Mouse (Mus musculus) neural tube, postnatal 0 days (tissue): ENCODE measurements around the gene Serac1. TPM values are rescaled to one million over a fixed set of nuclear protein-coding genes. Genes with fewer than 3 reads are reported as not detected.

Experiments
- polyA plus RNA-seq: library from polyadenylated mRNA; unstranded; fragments of >200 nt; fragmentation: Nextera tagmentation; extraction: Ambion mirVana; gene quantifications from 2 replicates; pipeline ENCODE4 v1.2.1, GENCODE M21; 2015

Serac1 gene
- polyA plus RNA-seq: 7.7 and 8.4 TPM in 2 replicates

DNA sequence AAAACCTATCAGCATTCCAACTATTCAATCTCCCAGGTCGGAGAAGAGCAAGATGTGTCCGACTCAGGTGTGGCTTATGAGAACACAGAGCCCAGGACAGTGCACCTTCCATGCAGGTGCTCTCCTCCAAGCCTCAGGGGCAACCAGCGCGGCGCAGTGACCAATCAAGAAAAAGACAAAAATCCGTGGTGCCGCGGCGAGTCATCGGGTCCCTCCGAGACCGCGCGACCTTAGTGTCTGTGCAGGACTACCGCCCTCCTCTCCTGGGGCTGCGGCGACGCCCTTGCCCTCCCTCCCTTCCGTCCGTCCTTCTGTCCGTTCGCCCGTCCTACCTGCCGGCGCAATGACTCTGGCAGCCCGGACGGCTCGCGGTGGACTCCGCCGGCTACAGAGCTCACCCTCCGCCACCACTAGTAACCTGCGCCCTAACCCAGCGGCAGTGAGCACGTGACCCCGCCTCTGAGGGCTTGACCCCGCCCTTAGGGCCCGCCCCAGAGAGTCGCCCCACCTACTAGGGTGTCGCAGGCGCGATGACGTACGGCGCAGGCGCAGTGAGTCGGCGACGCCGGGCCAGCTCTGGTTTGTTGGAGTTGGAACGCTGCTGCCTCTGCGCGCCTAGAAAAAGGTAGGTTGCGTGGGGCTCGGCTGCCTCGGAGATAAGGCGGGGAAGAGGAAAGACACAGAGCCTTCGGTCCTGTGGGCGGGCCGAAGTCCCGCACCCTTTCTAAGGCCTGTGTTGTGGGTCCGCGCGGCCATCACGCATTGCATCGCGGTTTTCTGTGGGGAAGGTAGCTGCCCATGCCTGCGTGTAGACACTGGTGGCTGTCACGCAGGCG, at the start of gene Serac1, which contains the start of gene Gtf2h5:
Gene Serac1, minus strand, starts transcription at position 455 of the 836 bp plus-strand sequence.
Gene Gtf2h5, plus strand, starts transcription at position 500 of the 836 bp plus-strand sequence.

DNA sequence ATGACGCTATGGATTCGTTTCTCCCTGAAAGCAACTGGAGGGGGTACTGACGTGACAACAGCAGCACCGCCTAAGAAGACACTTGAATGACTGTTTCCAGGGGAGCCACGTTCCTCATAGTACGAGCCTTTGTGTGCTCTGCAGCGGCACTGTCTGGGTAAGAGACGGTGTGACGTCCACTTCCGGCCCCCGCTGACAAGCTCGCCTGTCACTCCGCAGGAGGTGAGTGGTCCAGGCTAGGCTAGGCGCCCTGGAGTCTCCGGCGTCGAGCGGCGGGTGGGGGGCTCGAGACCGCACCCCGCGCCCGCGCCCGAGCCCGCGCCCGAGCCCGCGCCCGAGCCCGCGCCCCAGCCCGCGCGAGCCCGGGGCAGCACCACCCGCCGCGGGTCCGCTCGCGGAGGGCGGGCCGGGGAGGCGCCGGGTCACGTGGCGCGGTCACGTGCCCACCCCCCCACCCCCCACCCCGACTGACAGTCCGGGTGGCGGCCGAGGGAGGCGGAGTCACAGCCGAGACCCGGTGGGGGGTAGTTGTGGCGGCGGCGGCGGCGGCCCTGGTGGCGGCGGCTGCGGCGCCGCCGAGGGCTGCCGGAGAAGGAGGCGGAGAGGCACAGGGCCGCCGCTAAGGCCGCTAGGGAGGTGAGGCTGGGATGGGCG, 26.9 kb upstream of the Serac1 start, which contains the start of gene Tulp4:
Gene Tulp4, plus strand, starts transcription at position 77 of the 654 bp plus-strand sequence.

Other genes with a start within 250 kb of the Serac1 start
- 7.4 and 9.1 TPM in 2 replicates for gene Snx9, start 238.4 kb downstream of the Serac1 start, polyA plus RNA-seq
- gene Synj2, start 138.5 kb downstream of the Serac1 start, polyA plus RNA-seq: 2.2 and 2.8 TPM in 2 replicates
- gene Gtf2h5, start within 50 bp of the Serac1 start, polyA plus RNA-seq: 255 and 269 TPM in 2 replicates
- 76.1 and 101 TPM in 2 replicates for gene Tulp4, start 26.7 kb upstream of the Serac1 start, polyA plus RNA-seq
- 51.9 and 56.6 TPM in 2 replicates for gene Tmem181a, start 177.1 kb upstream of the Serac1 start, polyA plus RNA-seq
- 41.5 and 44.5 TPM in 2 replicates for gene Dynlt1a, start 237.8 kb upstream of the Serac1 start, polyA plus RNA-seq